Comparison of ENCODE assay signal across 10 mouse cellular contexts in genomic region chr6:54164777-54165176, GRCm38 (mm10).
DNase-seq lines count a peak whose midpoint lies in the region; ATAC-seq lines count a peak whose summit lies in the region.
"Had no signal": no experiment of that assay in that cellular context is flagged by ENCODE, and none has a peak within 500 bp of the region (broad histone marks: within the 10 kb centered on the region; RNA-seq: fewer than 3 reads in every experiment).

No protein-coding gene starts in this region.

- no peak overlapping the region for H3K4me2 ChIP-seq in liver, embryonic 16.5 days (ENCODE audit: low read depth, low read length)
- no peak overlapping the region for H3K4me2 ChIP-seq in forebrain, embryonic 11.5 days (ENCODE audit: low read depth, low read length, severe bottlenecking)
- H3K4me2 ChIP-seq: limb, embryonic 12.5 days had no signal

- H3K27ac ChIP-seq in liver, embryonic 16.5 days (ENCODE audit: low read length) = no peak overlapping the region
- no peak overlapping the region for H3K27ac ChIP-seq in forebrain, embryonic 11.5 days (ENCODE audit: low read depth, low read length)
- H3K27ac ChIP-seq: limb, embryonic 12.5 days had no signal

- 0 out of 2 replicates have a peak, but pooled peaks have one; percentile 47 for ATAC-seq in liver, embryonic 16.5 days (ENCODE audit: low read depth)
- ATAC-seq in forebrain, embryonic 11.5 days (replicated peaks; ENCODE audit: low FRiP score) = no peak

- H3K9me3 ChIP-seq in liver, embryonic 16.5 days (replicated peaks; ENCODE audit: control insufficient read depth, low read length) = no peaks in the 10 kb centered on the region
- H3K9me3 ChIP-seq in forebrain, embryonic 11.5 days (ENCODE audit: control insufficient read depth, low read length) = no peaks in the 10 kb centered on the region
- H3K9me3 ChIP-seq: limb, embryonic 12.5 days had no signal

- H3K4me1 ChIP-seq in liver, embryonic 16.5 days (ENCODE audit: control insufficient read depth, low read depth, low read length) = no peaks in the 10 kb centered on the region; the same call in none of the 2 replicates
- H3K4me1 ChIP-seq in forebrain, embryonic 11.5 days (replicated peaks; ENCODE audit: control insufficient read depth, insufficient read depth, low read length) = 0 out of 2 replicates have a peak, but pooled peaks cover 4% of the 10 kb centered on the region

- no peaks in the 10 kb centered on the region for H3K36me3 ChIP-seq in liver, embryonic 16.5 days (ENCODE audit: control insufficient read depth, insufficient read depth)
- no peaks in the 10 kb centered on the region for H3K36me3 ChIP-seq in forebrain, embryonic 11.5 days (ENCODE audit: control insufficient read depth, insufficient read depth, low read length)
- H3K36me3 ChIP-seq: limb, embryonic 12.5 days had no signal

- 32% methylated on average over 4 of the region's 4 CpGs for whole genome bisulfite sequencing in liver, embryonic 16.5 days (ENCODE audit: insufficient replicate concordance)
- WGBS in forebrain, embryonic 11.5 days = 42% methylated on average over 4 of the region's 4 CpGs

- no peak overlapping the region for H3K9ac ChIP-seq in liver, embryonic 16.5 days (ENCODE audit: low read depth, low read length)
- H3K9ac ChIP-seq in forebrain, embryonic 11.5 days (ENCODE audit: low read length) = no peak overlapping the region
- H3K9ac ChIP-seq: limb, embryonic 12.5 days had no signal

- H3K27me3 ChIP-seq in liver, embryonic 16.5 days (ENCODE audit: control insufficient read depth, insufficient read depth, low read depth, low read length) = no peaks in the 10 kb centered on the region
- no peaks in the 10 kb centered on the region for H3K27me3 ChIP-seq in forebrain, embryonic 11.5 days (ENCODE audit: control insufficient read depth, insufficient read depth, low read length)
- H3K27me3 ChIP-seq: limb, embryonic 12.5 days had no signal

- DNase-seq in spleen, adult 18-20 months = peak; percentile 49 to 61
- no peak for DNase-seq in spleen, adult 12 weeks (ENCODE audit: low spot score)
- DNase-seq in adrenal gland, adult (ENCODE audit: inconsistent age in 2 of 2, low spot score in 1 of 2) = peak; percentile 62 to 77
- peak; percentile 71 to 72 for DNase-seq in cerebellum, postnatal 14 days
- DNase-seq in induced T-regulatory cell, adult 2 months (ENCODE audit: low read depth) = peak; percentile 63
- peak; percentile 49 for DNase-seq in retina, postnatal 7 days (ENCODE audit: low read depth, low spot score)
- DNase-seq in forebrain, embryonic 11.5 days (ENCODE audit: low spot score) = no peak

- no peak overlapping the region for H3K4me3 ChIP-seq in liver, embryonic 16.5 days (ENCODE audit: low read depth, low read length)
- H3K4me3 ChIP-seq in forebrain, embryonic 11.5 days (ENCODE audit: low read depth, low read length) = no peak overlapping the region
- H3K4me3 ChIP-seq: erythroblast, embryonic 14.5 days; limb, embryonic 12.5 days had no signal

Comparison
In these comparisons a context has a peak if more than half of its experiments do, and no peak if none do; other contexts are left out.
1. DNase-seq: peak in spleen, adult 18-20 months (2 of 2), adrenal gland, adult (2 of 2), cerebellum, postnatal 14 days (2 of 2), induced T-regulatory cell, adult 2 months (single experiment) and retina, postnatal 7 days (single experiment); none in spleen, adult 12 weeks (single experiment) and forebrain, embryonic 11.5 days (single experiment).